In genomic region chr3:29222414-29222813, GRCm38 (mm10) we compare ENCODE assay signal across 34 mouse cellular contexts.
"Had no signal": no experiment of that assay in that cellular context is flagged by ENCODE, and none has a peak within 500 bp of the region (broad histone marks: within the 10 kb centered on the region; RNA-seq: fewer than 3 reads in every experiment).

No protein-coding gene starts in this region.

- H3K4me3 ChIP-seq: heart, embryonic 12.5 days; heart, embryonic 13.5 days; heart, embryonic 15.5 days; hindbrain, embryonic 10.5 days; hindbrain, embryonic 12.5 days; hindbrain, embryonic 13.5 days; hindbrain, embryonic 15.5 days; intestine, embryonic 15.5 days; kidney, embryonic 15.5 days; layer of hippocampus, adult 2 months; left cerebral cortex, adult 2 months had no signal

- H3K36me3 ChIP-seq: heart, embryonic 12.5 days; heart, embryonic 13.5 days; heart, embryonic 15.5 days; hindbrain, embryonic 10.5 days; hindbrain, embryonic 12.5 days; hindbrain, embryonic 13.5 days; hindbrain, embryonic 15.5 days; intestine, embryonic 15.5 days; kidney, embryonic 15.5 days had no signal

- H3K9ac ChIP-seq: heart, embryonic 12.5 days; heart, embryonic 13.5 days; heart, embryonic 15.5 days; hindbrain, embryonic 12.5 days; hindbrain, embryonic 13.5 days; hindbrain, embryonic 14.5 days; hindbrain, embryonic 15.5 days; intestine, embryonic 15.5 days; kidney, embryonic 15.5 days had no signal

- H3K27ac ChIP-seq: heart, embryonic 13.5 days; heart, embryonic 15.5 days; hindbrain, embryonic 10.5 days; hindbrain, embryonic 12.5 days; hindbrain, embryonic 13.5 days; hindbrain, embryonic 14.5 days; hindbrain, embryonic 15.5 days; hindbrain, postnatal 0 days; intestine, embryonic 15.5 days; kidney, embryonic 15.5 days; kidney, postnatal 0 days; layer of hippocampus, adult 2 months; left cerebral cortex, adult 2 months had no signal

- H3K9me3 ChIP-seq: heart, embryonic 12.5 days; heart, embryonic 13.5 days; heart, embryonic 15.5 days; hindbrain, embryonic 10.5 days; hindbrain, embryonic 12.5 days; hindbrain, embryonic 13.5 days; hindbrain, embryonic 15.5 days; intestine, embryonic 15.5 days; kidney, embryonic 15.5 days had no signal

- H3K4me2 ChIP-seq: heart, embryonic 12.5 days; heart, embryonic 13.5 days; heart, embryonic 15.5 days; hindbrain, embryonic 12.5 days; hindbrain, embryonic 13.5 days; hindbrain, embryonic 14.5 days; hindbrain, embryonic 15.5 days; intestine, embryonic 15.5 days; kidney, embryonic 15.5 days had no signal

- H3K27me3 ChIP-seq: heart, embryonic 12.5 days; heart, embryonic 13.5 days; heart, embryonic 15.5 days; hindbrain, embryonic 12.5 days; hindbrain, embryonic 13.5 days; hindbrain, embryonic 15.5 days; intestine, embryonic 15.5 days; kidney, embryonic 15.5 days had no signal

- ATAC-seq: hindbrain, embryonic 16.5 days; hindbrain, postnatal 0 days; inflammation-experienced regulatory T-cells, adult 6 months; intestine, embryonic 15.5 days; intestine, embryonic 16.5 days; intestine, postnatal 0 days had no signal

- DNase-seq: heart, postnatal 10 days; heart, postnatal 14 days; heart, postnatal 36 days; heart, postnatal 4 days; kidney, adult 11 months; kidney, adult 18-20 months; kidney, adult 2 months; kidney, adult 8-10 months; kidney, adult 9 months; kidney, postnatal 10 days; kidney, postnatal 14 days; kidney, postnatal 25 days; kidney, postnatal 36 days; kidney, postnatal 4 days; layer of hippocampus, adult 9-11 months; layer of hippocampus, postnatal 36 days had no signal

- H3K4me1 ChIP-seq: heart, embryonic 12.5 days; heart, embryonic 13.5 days; heart, embryonic 15.5 days; hindbrain, embryonic 10.5 days; hindbrain, embryonic 12.5 days; hindbrain, embryonic 13.5 days; hindbrain, embryonic 15.5 days; intestine, embryonic 15.5 days; kidney, embryonic 15.5 days had no signal
